Mouse (Mus musculus) retina, embryonic 14.5 days (tissue): ENCODE measurements around the gene Mrpl16.

Source experiments
- DNase-seq: peaks from one replicate; pipeline ENCODE4 v3.0.0-alpha.2; 2015; ENCODE audit warnings: low spot score

Gene Mrpl16

DNA sequence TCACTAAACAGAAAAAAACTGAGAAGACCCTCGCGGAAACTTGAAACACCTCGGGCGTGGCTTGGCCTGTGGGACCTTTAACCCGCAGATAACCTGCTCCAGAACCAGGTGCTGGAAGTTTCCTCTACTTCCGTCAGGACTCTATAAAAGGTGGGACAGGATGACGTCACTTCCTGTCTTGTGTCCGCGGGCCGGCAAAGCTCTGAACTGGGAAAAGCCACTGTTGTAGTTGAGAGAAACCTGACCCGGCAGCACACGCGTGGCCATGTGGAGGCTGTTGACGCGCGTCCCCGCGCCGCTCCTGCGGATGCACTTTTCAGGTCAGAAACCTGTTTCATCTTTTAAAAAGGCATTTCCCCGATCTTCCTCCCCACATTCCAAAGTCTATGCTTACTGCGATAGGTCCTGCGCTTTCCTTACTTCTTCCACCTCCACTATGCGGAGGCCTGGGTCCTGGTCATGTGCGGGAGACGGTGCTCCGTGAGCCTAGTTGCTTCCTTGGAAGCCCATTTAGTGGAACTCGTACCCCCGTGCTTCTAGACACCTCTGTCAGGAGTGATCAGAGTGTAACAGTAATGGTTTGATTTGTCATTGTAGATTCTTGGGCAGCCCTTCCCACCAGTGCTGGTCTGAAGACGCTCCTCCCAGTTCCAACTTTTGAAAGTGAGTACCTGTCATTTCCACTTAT, at the start of gene Mrpl16:
Gene Mrpl16 (plus strand): TSS at position 187 of the 688 bp plus-strand sequence.
- DNase-seq, result peak; percentile 95

DNA sequence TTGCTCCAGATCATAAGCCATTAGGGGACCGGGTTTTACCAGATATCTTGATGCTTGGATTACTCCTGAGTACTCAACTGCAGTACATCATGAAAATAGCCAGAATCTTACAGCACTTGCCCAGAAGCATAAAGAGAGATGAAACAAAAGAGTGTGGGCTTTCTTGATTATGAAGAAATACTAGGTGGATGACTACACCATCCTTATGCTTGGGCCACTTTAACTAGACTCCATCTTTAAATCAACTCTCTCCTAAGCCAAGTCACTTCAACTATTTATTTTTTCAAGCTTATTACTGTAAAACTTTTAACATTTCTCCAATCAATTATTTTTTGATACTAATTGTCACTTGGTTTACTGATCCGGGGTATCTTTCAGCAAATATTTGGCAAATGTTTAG, 46.3 kb upstream of the Mrpl16 start:
- no peak for DNase-seq

DNA sequence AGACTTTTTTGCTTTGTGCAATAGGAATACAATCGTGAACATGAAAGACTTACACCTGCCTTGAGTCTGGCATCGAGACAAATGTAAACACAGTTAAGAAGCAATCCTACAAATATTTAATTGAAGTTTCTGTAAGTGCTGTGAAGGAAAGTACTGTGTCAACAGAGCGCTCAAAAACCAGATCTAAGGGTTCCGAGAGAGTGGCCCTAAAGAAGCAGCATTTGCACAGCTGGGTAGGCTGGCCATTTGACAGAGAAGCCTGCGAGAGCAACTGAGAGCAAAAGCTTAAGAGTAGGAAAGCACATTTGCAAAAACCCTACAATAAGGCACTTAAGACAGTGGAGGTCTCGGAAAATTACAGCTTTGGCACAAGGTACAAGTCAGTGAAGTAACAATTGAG, 45.9 kb upstream of the Mrpl16 start:
- DNase-seq, result no peak

DNA sequence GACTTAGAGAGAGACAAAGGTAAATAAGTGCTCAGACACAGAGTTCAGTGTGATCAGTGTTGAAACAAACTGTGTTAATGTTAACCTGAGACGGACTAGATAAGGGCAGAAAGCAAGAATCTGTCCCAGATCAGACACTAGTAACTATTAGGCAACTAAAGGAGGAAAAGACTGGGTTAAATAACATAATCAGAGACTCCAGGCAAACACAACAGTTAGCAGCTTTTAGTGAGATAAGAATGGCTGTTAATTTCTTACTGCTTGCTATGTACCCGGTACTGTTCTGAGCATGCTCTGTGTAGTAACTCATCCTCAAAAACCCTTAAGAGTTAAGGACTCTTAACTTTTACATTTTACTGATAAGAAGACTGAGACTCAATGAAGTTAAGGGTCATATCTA, 44.3 kb upstream of the Mrpl16 start:
- no peak for DNase-seq

DNA sequence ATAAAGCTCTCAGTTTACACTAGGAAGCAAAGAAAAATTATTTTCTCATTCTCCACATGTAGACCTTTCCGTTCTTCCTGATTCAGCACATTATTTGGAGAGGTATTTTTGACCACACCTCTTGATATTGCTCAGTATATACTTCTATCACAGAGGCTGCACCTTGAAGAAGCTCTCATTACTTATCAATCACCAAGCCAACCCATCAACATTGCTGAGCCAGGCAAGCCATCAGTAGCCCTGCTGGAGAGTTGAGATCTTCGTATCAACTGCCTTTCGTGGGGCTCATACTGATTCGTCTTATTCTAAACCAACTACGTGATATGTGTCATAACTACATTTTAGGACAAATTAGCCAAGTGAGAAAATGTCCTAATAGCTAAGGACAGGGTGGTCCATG, 42.9 kb upstream of the Mrpl16 start:
- DNase-seq, result no peak

DNA sequence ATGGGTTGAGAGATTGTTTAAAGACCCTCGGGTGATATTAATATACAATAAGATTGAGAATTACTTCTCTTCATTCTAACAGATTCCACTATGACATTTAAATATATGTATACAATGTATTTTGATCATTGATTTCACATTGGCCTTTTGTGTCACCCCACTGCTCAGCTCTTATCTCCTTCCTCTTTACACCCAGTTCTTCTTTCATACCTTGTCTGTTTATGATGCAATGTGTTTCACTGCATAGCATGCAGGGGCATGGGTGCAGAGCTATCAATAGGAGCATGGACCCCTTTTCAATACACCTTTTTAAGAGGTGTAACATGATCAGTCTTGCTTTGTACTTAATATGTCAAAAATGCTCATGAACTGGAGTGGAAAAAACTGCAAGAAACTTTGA, 39.9 kb upstream of the Mrpl16 start:
- DNase-seq, result no peak

DNA sequence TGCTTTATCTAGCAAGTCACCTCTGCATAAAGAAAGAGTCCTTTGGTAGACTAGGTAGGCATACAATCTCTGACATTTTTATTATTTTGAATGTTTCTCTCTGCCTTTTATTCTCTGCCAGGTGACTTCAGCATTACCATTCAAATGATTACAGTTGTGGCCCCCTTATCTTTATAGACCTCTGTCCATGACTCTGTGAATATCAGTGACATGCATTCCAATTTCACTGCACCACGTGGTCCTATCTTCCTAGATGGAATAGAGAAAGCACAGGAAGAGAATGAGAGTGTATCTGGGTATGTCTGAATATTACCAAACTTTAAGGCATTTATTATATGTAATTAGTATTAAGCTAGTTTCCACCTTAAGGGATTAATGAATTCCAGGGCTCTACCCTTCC, 33.7 kb upstream of the Mrpl16 start:
- DNase-seq, result no peak

DNA sequence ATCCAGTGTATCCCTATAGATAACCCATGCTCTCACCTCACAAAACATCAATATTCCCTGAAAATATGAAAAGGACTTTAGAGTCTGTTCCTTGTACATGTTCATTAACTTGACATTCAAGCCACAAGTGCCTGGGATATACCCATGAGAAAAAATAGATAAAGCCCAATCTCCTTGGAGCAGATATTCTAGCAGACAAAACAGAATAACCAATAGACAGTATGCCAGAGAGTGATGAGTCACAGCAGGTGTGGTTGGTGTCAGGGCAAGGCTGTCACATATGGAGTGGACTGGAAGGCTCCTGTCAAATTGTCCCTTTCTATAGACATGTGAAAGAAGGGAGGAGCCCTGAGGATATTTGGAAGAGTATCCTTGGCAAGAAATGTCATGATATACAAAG, 24.5 kb upstream of the Mrpl16 start:
- DNase-seq, result no peak

DNA sequence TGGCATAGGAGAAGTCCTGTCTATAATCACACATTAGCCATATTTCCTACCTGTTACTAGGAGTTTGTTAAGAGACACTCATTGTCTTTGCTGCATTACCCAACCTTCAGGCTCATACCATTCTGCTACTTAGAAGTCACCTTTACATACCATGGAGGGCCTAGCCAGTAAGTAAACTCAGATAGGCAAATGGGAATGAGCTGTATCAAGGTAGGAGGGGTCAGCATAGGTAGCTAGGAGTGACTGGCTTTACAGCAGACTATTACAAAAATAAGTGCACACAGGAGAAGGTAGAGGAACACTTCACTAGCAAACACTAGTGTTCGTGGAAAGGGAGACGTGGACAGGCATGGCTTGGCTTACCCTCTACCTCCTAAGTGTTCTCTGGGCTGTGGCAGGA, 22.9 kb upstream of the Mrpl16 start, which contains the start of gene Gif:
Gene Gif (plus strand): TSS at position 257 of the 400 bp plus-strand sequence.
- no peak for DNase-seq

DNA sequence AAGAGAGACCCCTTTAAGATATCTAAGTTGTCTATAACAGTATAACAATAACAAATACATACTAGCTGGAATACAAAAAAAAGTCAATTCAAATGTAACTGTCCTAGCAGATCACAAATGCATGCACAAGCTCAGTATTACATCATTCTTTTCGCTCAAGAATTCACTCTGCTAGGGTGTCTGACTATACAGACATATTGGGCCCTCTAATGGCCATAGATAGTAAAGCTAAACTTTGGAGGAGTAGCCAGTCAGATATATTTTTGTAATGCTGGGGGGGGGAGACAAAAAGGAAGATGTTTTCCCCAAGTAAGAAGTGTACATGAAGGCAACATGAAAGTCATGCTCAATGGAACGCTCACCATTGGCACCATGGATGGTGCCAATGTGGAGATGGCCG, 5.1 kb upstream of the Mrpl16 start:
- DNase-seq, result no peak

DNA sequence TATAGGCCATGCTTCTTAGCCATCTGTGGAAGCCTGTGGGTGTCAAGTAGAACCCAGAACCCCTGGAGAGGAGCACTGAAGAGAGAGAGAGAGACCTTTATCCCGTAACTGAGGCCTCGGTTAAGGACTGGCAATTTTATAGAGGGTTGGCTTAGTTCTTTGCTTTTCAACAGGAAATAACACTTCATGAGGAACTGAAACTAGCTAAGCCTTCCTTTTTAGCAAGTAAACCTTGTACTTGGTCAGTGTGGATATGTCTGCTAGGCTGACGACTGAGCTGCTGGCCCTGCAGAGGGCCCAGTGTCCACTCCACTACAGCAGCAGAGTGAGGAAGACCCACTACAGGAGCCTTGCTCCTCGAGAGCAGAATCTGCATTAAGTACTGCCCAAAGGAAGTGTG, 3.8 kb upstream of the Mrpl16 start:
- no peak for DNase-seq

DNA sequence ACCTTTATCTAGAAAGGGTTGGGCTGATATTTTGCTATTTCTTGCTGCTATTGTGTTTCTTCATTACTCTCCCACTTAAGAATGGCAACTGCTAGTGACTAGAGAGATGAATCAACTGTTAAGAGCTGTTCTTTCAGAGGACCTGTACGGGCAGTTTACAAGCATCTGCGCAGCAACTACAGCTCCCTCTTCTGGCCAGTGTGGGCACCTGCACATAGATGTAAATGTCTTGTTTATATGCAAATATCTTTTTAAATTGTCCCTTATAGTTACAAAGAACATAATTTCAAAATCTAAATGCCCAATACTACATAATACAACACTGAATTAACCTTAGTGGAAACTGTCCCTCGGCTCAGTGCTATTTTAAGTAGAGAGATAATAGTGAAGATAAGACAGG, 2.0 kb upstream of the Mrpl16 start:
- peak; percentile 76 for DNase-seq

DNA sequence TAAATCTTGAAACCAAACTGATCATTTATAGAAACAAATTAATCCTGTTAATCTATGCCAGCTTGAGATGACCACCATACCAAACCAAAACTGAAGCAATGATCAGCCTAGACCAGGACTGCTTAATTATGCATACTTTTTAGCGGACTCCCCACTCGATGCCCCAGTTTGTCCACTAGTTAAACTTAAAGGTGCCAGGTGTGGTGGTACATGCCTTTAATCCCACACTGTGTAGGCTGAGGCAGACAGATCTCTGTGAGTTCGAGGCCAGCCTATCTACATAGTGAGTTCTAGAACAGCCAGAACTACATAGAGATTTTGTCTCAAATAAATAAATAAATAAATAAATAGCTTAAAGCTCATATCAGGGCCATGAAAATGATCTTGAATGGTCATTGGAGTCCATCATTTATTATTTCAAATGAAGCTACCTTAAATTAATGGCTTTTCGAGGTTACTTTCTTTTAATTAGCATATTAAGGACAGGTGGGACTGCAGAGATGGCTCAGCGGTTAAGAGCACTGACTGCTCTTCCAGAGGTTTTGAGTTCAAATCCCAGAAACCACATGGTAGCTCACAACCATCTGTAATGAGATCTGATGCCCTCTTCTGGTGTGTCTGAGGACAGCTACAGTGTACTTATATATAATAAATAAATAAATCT, 802 bp upstream of the Mrpl16 start:
- no peak for DNase-seq

DNA sequence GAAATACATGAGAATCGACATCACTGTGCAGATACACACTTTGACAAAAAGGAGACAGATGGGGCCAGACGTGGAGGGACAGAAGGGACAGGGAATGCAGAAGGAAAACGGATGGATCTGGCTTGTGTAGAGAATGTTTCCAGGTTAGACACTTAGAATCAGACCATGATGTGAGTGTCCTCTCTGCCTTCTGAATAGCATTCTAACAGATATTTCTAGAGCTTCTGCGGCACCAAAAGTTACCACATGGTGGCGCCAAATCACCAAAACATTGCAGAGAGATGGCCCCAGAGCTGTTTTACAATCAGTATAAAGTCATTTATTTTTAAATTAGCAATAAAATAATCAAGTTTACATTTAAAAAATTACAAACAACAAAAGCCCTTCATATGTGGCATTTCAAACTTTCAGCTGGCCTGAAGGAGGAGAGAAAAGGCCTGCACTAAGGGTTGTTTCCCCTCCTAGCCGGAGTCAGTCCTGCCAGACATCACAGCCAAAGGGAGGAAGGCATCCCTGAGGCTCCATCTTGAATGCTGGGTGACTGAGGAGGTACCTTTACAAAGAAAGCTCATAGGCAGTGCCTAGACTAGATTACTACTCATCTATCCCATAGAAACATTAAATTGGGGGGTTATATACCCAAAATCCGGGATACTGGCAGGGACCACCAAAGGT, 7.1 kb downstream of the Mrpl16 start:
- DNase-seq, result peak; percentile 79

DNA sequence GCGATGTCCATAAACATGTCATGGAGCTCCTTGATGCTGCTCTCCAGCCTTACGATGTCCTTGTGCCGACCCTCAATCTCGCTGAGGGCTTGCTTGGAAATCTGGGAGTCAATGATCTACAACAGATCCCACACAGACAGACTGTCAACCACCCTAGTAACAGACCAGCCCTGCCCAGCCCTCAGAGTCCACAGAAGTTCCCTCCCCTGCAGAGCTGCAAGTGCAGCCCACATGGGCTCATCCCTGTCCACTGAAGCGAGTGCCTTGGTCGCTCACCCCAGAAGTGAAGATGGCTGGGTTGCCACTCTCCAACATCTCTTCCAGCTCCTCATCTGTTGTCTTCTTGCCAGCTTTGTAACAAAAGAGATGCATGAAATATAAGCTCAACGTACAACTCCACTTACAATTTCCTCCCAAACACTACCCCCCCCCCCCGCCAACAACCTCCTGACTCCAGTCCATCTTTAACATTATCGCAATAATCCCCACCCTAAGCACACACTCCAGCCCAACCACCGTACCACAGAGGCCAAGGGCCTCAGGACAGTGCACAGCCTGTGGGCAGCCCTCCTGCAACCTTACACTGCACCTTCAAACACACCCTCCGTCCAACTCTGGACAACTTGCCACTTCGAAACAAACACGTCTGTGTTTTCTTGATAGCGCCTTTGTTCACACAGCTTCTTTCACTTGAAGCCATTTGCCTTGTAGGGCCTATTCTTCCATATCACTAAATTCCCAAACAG, 15.4 kb downstream of the Mrpl16 start:
- DNase-seq, result no peak

DNA sequence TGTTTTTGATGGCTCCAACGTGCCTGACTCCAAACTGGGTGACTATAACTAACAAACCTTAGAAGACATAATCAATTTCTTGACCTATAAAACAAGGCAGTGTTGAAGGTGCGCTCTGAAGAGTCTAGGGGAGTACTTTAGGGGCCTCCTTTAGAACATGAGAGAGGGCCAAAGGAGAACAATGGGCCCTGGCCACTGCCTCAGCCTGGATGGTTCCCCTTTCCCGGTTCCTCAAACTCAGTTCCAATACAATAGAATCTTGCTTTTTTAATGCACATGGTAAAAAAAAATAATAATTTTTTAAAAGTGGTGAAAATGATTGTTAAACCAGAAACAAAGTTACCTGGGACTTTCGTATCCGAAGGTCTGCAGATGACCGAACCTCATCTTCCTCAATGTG, 17.6 kb downstream of the Mrpl16 start:
- no peak for DNase-seq

DNA sequence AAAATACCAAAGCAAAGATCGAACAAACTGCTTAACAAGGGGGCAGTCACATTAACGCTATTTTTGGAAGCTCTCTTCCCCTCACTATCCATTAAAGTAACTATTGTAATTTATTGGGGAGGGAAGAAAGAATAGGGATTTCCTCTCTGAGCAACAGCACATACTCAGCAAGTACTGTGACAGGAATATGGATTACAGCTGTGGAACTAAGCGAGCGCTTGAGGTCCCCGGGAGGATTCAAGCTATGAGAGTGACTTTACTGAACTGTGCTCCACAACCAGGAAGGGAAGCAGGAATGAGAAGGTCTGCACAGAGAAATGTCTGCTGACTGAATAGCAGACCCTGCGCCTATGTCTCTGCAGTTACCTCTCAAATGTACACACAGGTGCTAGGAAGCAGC, 18.7 kb downstream of the Mrpl16 start:
- no peak for DNase-seq

DNA sequence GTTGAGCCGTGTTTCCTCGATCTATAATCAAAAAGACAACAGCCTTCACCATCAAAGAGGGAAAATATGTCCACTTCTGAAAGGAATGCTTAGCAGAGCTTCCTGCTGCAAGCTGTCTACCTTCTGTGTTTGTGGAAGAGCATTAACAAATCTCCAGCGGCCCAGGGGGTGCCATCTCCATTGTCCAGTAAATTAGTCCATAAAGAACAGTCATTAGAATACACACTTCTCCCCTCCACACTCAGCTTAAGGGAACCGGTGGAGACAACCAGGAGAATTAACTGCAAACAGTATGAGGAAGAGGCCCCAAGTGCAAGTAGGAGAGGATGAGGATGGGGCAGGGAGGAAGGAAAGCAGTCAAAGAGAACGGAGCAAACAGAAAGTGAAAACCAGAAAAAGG, 21.6 kb downstream of the Mrpl16 start:
- no peak for DNase-seq

DNA sequence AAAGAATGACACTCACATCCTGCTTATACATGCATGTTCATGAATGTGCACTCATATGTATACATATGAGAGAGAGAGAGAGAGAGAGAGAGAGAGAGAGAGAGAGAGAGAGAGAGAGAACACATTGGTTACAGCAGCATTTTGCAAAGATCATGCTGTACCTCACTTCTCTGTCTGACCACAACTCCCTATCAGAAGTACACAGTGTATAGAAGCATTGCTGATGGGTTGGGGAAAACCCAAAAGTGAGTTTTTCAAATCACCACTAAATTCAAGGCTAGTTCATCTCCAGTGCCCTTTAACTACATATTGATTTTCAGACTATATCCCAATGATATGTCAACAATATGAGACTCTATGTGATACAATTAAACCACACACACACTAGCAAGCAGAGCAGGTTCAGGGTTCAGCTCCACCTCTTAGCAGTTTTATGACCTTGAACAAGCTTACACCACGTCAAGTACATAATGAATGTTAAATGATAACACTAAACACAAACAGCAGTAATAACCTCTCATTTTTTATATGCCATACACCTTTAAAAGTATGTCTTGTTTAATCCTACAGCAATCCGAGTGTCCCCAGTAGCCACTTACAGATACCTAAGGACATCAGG, 23.7 kb downstream of the Mrpl16 start:
- DNase-seq, result no peak

DNA sequence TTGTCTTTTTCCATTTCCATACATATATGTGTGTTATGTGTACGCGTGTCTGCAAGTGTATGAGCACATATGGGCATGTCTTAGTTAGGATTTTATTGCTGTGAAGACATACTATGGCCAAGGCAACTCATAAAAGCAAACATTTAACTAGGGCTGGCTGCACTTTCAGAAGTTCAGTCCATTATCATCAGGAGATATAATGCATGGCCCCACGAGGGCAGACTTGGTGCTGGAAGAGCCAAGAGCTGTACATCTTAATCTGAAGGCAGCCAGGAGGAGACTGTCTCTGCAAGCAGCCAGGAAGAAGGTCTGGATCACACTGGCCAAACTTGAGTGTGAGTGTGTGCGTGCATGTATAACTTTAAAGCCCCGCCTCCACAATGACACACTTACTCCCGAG, 24.3 kb downstream of the Mrpl16 start:
- DNase-seq, result no peak

DNA sequence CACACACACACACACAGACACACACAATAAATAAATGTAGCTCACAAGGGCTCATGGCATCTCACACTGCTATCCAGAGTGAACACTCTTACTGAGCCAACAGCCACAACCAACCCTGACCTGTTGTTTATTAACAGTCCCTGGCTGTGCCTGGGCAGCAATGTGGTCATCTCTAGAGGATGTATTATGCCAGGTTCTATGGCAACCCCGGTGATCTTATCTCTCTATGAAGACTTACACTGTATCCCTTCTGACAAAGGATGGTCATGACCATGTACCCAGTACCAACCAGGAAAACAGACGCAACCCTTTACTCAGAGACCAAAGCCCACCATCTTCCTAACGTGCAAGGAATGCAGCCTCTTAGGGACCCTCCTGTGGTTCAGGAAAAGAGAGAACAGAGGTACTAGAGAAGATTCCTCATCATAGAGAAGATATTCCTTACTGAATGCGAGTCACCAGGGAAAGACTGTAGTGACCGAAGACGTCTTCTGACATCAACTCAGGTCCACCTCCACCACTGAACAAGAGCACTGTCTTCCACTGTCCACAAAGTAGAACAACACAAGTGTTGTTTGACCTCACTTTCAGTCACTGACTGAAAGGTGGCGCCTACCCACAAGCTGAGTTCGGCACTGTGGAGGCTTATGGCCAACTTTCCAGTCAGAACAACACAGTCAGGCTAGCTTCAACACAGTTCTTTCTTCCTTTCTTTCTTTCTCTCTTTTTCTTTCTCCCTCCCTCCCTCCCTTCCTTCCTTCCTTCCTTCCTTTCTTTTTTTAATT, 30.5 kb downstream of the Mrpl16 start:
- no peak for DNase-seq
